Mouse (Mus musculus): ENCODE results near the gene Ltbp4.

The Ltbp4 gene

DNA sequence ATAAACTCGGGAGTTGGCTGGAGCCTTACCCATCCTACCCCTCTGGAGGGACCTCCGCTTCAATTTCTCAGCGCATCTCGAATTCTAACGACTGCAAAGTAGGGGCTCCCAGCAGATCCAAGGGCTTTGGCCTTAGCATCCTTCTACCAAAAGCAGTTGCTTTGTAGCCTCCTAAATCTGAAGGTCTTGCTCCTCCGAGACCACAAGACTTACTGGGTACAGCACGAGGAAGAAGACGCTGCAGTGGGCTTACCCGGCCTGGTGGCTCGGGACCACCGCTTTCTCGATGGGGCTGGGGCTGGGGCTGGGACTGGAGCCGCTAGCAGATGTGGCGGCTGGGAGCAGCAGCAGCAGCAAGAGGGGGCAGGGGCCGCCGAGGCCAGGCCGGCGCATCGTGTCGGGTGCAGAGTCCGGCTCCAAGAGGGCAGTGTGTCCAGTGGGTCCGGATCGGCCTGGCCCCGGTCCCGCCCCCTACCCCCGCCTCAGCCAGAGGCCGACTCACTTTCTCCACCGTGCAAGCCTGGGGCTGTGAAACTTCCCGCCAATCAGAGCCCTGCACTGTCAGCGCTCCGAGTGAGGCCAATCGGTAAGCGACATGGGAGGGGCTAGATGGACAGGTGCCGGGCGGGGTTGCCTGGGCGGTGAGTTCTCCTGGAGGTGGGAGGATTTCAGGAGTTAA lies at the start of gene Ltbp4:
Gene Ltbp4, minus strand, starts transcription at position 518 of the 679 bp plus-strand sequence.
- DNase-seq (ENCODE audit: low spot score in 2 of 2) = no peak

- DNase-seq (ENCODE audit: low spot score in 2 of 2) = peak; percentile 34 to 67
Measured at GRCm38 (mm10) chr7:27384731-27385130, 47.2 kb upstream of the Ltbp4 start.

DNA sequence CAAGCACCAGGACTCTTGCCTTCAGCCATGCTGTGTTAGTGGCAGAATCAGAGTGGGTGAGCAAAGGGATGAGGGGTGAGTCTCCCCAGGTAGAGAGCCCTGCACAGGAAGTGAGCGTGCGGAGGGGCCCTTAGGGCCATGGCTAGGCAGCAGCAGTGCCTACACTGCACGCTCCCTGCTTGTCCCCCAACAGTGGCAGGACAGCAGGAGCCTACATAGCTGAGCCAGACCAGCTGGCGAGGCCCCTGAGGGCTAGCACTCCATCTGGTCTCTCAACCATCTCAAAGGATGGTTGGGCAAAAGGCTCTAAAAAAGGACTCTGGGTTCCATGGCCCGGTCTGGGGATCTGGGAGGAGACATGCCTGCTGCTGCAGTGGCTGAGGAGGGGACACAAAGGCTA lies 46.6 kb upstream of the Ltbp4 start:
- no peak for DNase-seq (ENCODE audit: low spot score in 2 of 2)

DNA sequence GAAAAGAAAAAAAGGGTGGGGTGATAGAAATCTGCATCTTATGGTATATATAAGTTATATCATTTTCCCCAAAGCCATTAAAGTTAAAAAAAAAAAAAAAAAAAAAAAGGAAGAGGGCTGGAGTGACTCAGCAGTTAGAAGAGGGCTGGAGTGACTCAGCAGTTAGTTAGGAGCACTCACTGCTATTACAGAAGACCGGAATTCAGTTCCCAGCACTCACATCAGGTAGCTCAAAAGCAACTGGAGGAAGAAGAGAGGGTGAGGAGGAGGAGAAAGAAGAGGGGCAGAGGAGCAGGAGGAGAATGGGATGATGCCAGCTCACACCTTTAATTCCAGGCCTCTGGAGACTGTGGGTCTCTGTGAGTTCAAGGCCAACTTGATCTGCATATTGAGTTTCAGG lies 45.7 kb upstream of the Ltbp4 start:
- no peak for DNase-seq (ENCODE audit: low spot score in 2 of 2)

- no peak for DNase-seq (ENCODE audit: low spot score in 2 of 2)
Measured at GRCm38 (mm10) chr7:27381560-27381959, 44.1 kb upstream of the Ltbp4 start.

DNA sequence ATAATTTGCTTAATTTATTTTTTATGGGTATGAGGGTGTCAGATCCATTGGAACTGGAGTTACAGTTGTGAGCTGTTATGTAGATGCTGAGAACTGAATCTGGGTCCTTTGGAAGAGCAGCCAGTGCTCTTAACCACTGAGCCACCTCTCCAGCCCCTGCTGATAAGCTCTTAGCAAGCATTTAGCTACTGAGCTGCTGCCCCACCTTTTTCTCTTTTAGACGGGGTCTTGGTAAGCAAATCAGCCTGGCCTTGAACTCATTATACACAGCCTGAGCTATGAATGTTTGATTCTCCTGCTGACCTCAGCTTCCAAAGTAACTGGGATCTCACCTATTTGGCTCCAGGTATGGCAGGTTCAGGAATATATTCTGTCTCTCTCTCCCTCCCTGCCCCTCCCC lies 43.5 kb upstream of the Ltbp4 start:
- DNase-seq (ENCODE audit: low spot score in 2 of 2) = no peak

DNA sequence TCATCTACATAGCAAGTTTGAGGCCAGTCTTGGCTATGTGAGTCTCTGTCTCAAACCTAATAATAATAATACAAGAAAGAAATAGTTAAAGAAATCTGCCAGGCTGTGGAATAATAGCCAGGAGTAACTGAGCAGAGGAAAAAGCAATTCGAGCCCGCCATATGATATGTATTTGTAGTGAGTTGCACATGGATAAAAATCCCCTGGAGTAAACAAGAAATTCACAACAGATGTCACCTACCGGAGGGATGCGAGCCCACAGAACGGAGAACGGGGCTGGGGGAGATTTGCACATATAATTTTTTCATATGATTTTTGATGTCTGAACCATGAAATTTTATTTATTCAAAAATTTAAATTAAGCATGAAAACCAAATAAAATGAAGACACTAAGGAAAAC lies 42.3 kb upstream of the Ltbp4 start:
- DNase-seq (ENCODE audit: low spot score in 2 of 2) = no peak

- DNase-seq (ENCODE audit: low spot score in 2 of 2) = no peak
Measured at GRCm38 (mm10) chr7:27378431-27378830, 40.9 kb upstream of the Ltbp4 start.

DNA sequence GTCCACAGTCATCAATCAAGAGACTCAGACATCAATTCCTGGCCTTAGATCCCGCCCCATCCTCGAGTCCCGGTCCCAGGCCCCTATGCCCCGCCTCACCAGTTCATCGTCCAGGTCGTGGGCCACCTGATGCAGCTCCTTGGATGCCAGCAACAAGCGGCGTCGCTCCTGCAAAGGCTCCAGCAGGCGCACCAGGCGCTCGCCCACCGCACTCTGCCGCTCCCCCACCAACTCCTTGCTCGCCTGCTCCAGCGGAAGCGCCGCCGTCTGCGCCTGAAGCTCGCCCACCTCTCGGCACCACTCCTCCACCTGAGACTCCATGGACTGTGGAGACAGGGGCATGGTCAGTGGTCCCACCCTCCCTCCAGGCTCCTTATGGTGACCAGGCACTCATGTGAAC lies 37.8 kb upstream of the Ltbp4 start:
- no peak for DNase-seq (ENCODE audit: low spot score in 2 of 2)

DNA sequence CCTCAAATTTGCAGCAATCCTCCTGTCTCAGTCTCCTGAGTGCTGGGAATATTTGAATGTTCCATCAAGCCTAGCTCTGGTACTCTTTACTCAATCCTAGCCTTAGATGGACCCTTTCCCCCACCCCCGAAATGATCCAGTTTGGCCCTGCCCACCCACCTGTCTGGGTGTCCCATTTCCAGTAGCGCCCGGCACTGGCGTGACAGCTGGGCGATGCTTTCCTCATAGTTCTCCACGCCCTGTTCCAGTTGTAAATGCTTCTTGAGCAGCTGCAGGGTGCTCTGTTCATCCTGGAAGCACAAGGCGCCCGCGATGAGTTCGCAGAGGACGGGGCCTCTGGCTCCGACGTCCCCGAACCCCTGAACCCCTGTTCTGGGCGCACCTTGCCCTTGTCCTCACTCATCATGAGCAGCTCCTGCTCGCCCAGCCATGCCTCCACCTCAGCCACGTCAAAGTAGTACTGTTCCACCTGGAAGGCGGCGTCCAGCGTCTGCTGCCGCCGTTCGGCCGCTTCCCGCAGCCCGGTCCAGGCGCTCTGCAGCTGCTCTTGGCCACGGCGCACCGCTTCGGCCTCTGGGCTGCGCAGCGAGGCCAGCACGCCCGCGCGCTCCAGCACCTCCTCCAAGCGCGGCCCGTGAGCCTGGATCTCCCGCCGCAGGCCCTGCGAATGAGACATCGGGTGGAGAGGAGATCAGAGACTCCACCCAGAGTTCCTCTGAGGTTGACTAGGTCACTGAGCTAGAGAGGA lies 34.4 kb upstream of the Ltbp4 start:
- no peak for DNase-seq (ENCODE audit: low spot score in 2 of 2)

- no peak for DNase-seq (ENCODE audit: low spot score in 2 of 2)
Measured at GRCm38 (mm10) chr7:27369111-27369510, 31.6 kb upstream of the Ltbp4 start.

- no peak for DNase-seq (ENCODE audit: low spot score in 2 of 2)
Measured at GRCm38 (mm10) chr7:27367976-27368375, 30.5 kb upstream of the Ltbp4 start.

- DNase-seq (ENCODE audit: low spot score in 2 of 2) = no peak
Measured at GRCm38 (mm10) chr7:27366082-27366844, 28.8 kb upstream of the Ltbp4 start.

GRCm38 (mm10) chr7:27364379-27364778 lies 26.9 kb upstream of the Ltbp4 start:
- DNase-seq (ENCODE audit: low spot score in 2 of 2) = no peak

DNA sequence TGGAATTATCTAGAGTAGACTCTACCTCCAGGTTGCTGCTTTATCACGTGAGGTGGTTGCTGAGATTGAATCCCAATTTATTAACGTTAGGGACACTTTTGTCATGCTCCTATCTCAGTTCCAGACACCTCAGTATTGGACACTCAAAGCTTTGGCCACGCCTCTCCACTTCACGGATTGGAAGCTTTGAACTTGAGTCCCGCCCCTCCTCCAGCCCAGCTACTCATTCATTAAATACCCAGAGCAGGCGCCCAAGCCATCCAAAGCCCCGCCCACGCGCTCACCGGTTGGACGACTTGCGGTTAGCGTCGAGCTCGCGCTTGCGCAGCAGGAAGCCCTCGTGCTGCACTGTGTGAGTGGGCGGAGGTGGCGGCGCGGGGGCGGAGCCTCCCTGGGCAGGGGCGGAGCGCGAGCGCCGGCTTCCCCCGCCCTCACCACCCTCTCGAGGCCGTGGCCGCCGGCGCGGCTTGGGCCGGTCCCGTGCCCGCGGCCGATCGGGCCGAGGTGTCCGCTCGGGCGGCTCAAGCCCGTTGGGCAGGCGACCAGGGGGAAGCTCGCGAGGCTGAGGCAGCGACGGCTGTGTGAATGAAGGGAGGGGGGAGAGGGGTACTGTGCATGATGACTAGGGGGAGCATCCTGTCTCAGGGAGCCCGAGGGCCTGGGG lies 23.9 kb upstream of the Ltbp4 start:
- peak; percentile 98 to 99 for DNase-seq (ENCODE audit: low spot score in 2 of 2)

DNA sequence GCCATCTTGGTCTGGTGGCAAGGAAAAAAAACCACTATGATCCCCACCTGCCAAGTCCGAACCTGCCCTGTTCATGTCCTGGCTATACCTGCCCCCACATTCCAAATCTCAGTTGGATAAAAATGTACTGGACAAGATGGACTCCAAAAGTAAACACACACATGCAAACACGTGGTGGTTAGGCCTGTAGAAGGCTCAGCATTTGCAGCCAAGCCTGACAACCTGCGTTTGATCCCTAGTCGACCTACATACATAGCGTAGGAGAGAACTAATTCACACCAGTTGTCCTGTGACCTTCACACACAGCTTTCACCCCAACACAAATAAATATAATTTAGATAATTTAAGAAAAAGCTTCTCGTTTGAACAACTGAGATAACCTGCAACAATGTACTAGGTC lies 23.3 kb upstream of the Ltbp4 start:
- DNase-seq (ENCODE audit: low spot score in 2 of 2) = no peak

- no peak for DNase-seq (ENCODE audit: low spot score in 2 of 2)
Measured at GRCm38 (mm10) chr7:27359706-27360358, 22.3 kb upstream of the Ltbp4 start.

DNA sequence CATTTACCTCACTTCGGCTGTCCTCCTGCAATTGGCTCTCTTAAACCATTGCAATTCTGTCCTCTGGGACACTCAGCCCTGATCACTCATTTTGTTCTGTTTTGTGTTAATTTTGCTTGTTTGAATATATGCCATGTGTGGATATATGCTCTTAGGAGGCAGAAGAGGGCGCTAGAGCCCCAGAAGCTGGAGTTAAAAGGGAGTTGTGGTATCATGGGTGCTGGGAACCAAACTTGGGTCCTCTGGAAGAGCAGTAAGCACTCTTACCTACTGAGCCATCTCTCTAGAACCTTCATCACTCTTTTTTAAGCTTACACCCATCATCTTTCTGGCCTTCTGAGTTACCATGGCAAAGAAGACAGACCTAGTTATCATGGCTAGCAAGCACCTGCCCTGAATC lies 21.7 kb upstream of the Ltbp4 start:
- DNase-seq (ENCODE audit: low spot score in 2 of 2) = no peak

DNA sequence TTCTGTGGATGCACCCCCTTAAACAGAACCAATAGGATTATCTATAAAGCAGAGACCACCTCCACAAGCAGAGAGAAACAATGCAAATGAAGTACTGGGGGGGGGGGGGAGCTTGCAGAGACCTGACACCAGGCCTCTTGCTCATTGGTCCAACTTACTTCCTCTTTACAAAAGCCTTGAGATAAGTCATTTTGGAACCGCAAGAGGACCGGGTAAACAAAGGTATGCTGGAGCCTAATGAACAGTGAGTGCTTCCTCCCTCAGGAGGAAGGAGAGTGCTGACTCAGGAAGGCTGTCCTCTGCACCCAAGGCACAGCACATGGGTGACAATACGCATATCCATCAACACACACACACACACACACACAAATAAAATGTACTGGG lies 20.1 kb upstream of the Ltbp4 start:
- DNase-seq (ENCODE audit: low spot score in 2 of 2) = no peak

DNA sequence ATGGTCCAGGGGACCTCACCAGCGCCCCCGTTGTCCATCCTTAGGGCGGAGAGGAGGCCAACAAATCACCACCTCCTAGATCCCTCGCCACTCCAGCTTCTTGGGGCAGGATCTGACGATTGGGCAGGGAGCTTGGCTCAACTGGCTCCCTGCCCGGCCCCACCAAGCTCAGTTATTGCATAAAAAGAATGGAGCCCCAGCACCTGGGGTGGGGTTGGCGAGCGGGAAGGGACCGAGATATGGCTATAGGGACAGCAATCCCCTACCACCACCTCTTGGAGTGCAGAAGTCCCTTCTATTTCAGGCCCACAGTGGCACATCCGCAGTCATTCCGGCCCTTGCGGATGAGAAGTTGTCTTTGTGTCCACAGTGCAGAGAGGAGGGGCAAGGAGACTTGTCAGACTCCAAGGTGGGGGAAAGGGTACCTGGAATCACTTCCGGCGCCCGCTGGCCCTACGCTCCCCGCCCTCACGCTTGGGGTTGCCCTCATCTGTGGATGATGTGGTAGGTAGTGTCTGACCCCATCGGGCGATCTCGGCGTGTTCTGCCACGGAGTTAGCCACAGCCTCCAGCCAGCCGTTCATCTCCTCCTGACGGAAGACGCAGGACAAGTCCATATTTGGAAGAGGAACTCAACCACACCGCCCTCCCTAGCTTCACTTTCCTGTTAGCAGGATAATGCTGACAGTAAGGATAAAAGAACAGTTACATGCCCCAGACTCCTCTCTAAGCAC lies 19.5 kb upstream of the Ltbp4 start, which contains the start of gene Gm20479:
Gene Gm20479, minus strand, starts transcription at position 559 of the 734 bp plus-strand sequence.
- DNase-seq (ENCODE audit: low spot score in 2 of 2) = no peak

- peak in 1 of 2 experiments; percentile 29 for DNase-seq (ENCODE audit: low spot score in 2 of 2)
Measured at GRCm38 (mm10) chr7:27356248-27356647, 18.8 kb upstream of the Ltbp4 start.

Measured in natural killer cell, adult 2 months (primary cell).